Mouse (Mus musculus): ENCODE measurements around the gene Ctsf.

DNA sequence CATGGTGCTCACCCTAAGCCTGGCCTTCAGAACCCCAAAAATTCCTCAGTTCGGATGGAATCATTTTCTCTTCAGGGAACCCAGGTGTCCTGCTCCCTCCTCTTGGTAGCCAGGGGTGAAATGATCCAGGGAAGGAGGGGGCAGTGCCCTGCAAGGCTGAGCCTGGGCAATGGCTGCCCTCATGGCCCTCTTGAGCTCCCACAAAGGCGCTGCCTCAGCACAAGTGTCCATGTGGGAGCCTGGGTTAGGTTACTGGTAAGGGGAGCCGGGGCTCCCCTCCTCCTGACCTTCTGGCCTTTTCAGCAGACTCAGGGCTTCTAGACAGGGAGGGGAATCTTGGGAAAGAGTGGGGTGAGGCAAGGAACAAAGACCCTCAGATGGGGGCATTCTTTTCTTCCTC is 21.8 kb downstream of the Ctsf start:
- TF ChIP-seq CTCF (IDR thresholded peaks at IDR 0.05; ENCODE audit: control insufficient read depth, insufficient read depth, low read length) (no peak), POLR2A (IDR thresholded peaks at IDR 0.05; ENCODE audit: borderline replicate concordance, control insufficient read depth, low read depth, low read length) (no peak)
